Mouse (Mus musculus): ENCODE measurements around the gene Slc7a6os. TPM values are rescaled to one million over a fixed set of nuclear protein-coding genes. Genes with fewer than 3 reads are reported as not detected.

Slc7a6os gene
- polyA plus RNA-seq, 1 experiment from 2014 or later = 18.8 TPM

GRCm38 (mm10) chr8:106191639-106192038 lies 19.1 kb downstream of the Slc7a6os start:
- no peak overlapping the region for H3K4me3 ChIP-seq (ENCODE audit: low read depth, low read length)
- TF ChIP-seq CTCF (IDR thresholded peaks at IDR 0.05; ENCODE audit: low read depth) (no peak), EP300 (optimal IDR thresholded peaks at IDR 0.05) (no peak)
- no peaks in the 10 kb centered on the region for H3K4me1 ChIP-seq (replicated peaks; ENCODE audit: control insufficient read depth, insufficient read depth)
- H3K27ac ChIP-seq (replicated peaks) = no peak overlapping the region
- 54% methylated on average over 5 of the region's 5 CpGs for WGBS
- no peak overlapping the region for H3K4me2 ChIP-seq (replicated peaks; ENCODE audit: low read depth)
- no peaks in the 10 kb centered on the region for H3K27me3 ChIP-seq (ENCODE audit: control insufficient read depth, insufficient read depth, low read length)
- DNase-seq (ENCODE audit: low spot score) (peak; percentile 60), ATAC-seq (ENCODE audit: low FRiP score, low TSS enrichment) (peak; percentile 92)
- H3K9me3 ChIP-seq (ENCODE audit: control insufficient read depth, low read length) = no peaks in the 10 kb centered on the region
- no peak overlapping the region for H3K9ac ChIP-seq (ENCODE audit: low read length)
- peaks cover 10% of the 10 kb centered on the region for H3K36me3 ChIP-seq (ENCODE audit: control insufficient read depth, insufficient read depth, low read length)

GRCm38 (mm10) chr8:106189162-106189561 lies 21.6 kb downstream of the Slc7a6os start:
- Histone ChIP-seq H3K9ac (ENCODE audit: low read length) (no peak overlapping the region), H3K36me3 (ENCODE audit: control insufficient read depth, insufficient read depth, low read length) (peaks cover 6% of the 10 kb centered on the region; the same call in 1 of the 2 replicates), H3K27ac (replicated peaks) (no peak overlapping the region), H3K27me3 (ENCODE audit: control insufficient read depth, insufficient read depth, low read length) (no peaks in the 10 kb centered on the region), H3K4me2 (replicated peaks; ENCODE audit: low read depth) (no peak overlapping the region), H3K9me3 (ENCODE audit: control insufficient read depth, low read length) (no peaks in the 10 kb centered on the region), H3K4me1 (replicated peaks; ENCODE audit: control insufficient read depth, insufficient read depth) (no peaks in the 10 kb centered on the region), H3K4me3 (ENCODE audit: low read depth, low read length) (no peak overlapping the region)
- 63% methylated on average over 4 of the region's 4 CpGs for WGBS
- no peak for ATAC-seq (ENCODE audit: low FRiP score, low TSS enrichment)
- TF ChIP-seq EP300 (optimal IDR thresholded peaks at IDR 0.05) (no peak), CTCF (IDR thresholded peaks at IDR 0.05; ENCODE audit: low read depth) (no peak)
- DNase-seq (ENCODE audit: low spot score) = no peak

DNA sequence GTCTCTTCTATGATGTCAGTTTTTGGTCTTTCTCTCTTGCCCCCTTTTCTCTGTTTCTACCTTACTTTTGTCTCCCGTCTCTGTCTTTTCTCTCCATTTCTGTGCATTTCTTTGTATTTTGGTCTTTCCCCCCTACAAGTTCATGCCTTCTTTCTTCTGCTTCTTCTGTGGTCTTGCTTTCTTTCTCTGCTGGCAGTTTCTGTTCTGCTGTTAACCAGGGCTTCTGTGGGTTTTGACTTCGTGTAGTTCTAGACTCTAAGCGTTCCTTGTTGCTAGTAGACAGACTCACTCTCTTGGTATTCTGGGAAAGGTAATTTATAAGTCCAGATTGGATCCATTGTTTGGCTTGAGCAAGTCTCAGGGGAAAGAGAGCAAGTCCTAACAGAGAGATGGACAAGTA lies 24.3 kb downstream of the Slc7a6os start:
- H3K36me3 ChIP-seq (ENCODE audit: control insufficient read depth, insufficient read depth, low read length) = no peaks in the 10 kb centered on the region
- no peak for TF ChIP-seq EP300 (optimal IDR thresholded peaks at IDR 0.05)
- TF ChIP-seq CTCF (IDR thresholded peaks at IDR 0.05; ENCODE audit: low read depth) = no peak
- no peak overlapping the region for H3K4me2 ChIP-seq (replicated peaks; ENCODE audit: low read depth)
- no peak overlapping the region for H3K27ac ChIP-seq (replicated peaks)
- H3K27me3 ChIP-seq (ENCODE audit: control insufficient read depth, insufficient read depth, low read length) = no peaks in the 10 kb centered on the region
- ATAC-seq (ENCODE audit: low FRiP score, low TSS enrichment) (no peak), DNase-seq (ENCODE audit: low spot score) (no peak)
- no peaks in the 10 kb centered on the region for H3K9me3 ChIP-seq (ENCODE audit: control insufficient read depth, low read length)
- H3K4me1 ChIP-seq (replicated peaks; ENCODE audit: control insufficient read depth, insufficient read depth) = no peaks in the 10 kb centered on the region
- no peak overlapping the region for H3K4me3 ChIP-seq (ENCODE audit: low read depth, low read length)
- WGBS = 87% methylated on average over 3 of the region's 3 CpGs
- no peak overlapping the region for H3K9ac ChIP-seq (ENCODE audit: low read length)

DNA sequence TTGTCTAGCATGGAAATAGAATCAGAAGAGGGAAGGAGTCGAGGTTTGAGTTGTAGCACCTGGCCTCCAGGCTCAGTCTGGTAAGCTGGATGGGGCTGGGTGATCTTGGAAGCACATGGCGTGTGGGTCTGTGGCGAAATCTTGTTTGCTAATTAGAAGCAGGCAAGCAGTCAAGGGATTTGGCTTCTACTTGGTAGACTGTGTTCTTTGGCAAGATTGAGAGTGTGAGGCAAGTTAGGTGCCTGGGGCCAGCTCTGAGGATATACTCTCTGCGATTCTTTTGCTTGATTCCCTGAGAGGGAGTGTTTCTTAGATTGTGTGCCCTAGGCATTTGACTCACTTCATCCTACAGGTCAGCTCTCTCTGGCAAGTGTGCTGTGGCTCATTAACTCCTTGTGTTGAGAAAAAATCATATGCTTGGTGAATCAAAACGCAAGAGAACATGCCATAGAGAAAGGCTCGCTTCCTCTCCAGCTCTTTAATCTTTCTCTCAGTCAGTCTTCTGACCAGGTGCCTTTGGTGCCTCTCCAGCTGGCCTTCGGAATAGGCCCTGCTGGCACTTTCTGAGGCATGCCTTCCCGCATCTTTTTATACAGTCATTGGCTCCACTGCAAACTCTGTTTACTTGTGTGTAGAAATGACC lies 25.0 kb downstream of the Slc7a6os start:
- no peak for TF ChIP-seq CTCF (IDR thresholded peaks at IDR 0.05; ENCODE audit: low read depth)
- TF ChIP-seq EP300 (optimal IDR thresholded peaks at IDR 0.05) = no peak
- no peak overlapping the region for H3K9ac ChIP-seq (ENCODE audit: low read length)
- H3K36me3 ChIP-seq (ENCODE audit: control insufficient read depth, insufficient read depth, low read length) = no peaks in the 10 kb centered on the region
- no peaks in the 10 kb centered on the region for H3K9me3 ChIP-seq (ENCODE audit: control insufficient read depth, low read length)
- no peaks in the 10 kb centered on the region for H3K27me3 ChIP-seq (ENCODE audit: control insufficient read depth, insufficient read depth, low read length)
- H3K4me3 ChIP-seq (ENCODE audit: low read depth, low read length) = no peak overlapping the region
- no peaks in the 10 kb centered on the region for H3K4me1 ChIP-seq (replicated peaks; ENCODE audit: control insufficient read depth, insufficient read depth)
- 73% methylated on average over 8 of the region's 8 CpGs for WGBS
- DNase-seq (ENCODE audit: low spot score) = no peak
- H3K4me2 ChIP-seq (replicated peaks; ENCODE audit: low read depth) = no peak overlapping the region
- ATAC-seq (ENCODE audit: low FRiP score, low TSS enrichment) = no peak
- H3K27ac ChIP-seq (replicated peaks) = no peak overlapping the region

- ATAC-seq (ENCODE audit: low FRiP score, low TSS enrichment) (no peak), DNase-seq (ENCODE audit: low spot score) (no peak)
- Histone ChIP-seq H3K36me3 (ENCODE audit: control insufficient read depth, insufficient read depth, low read length) (no peaks in the 10 kb centered on the region), H3K27ac (replicated peaks) (no peak overlapping the region), H3K4me1 (replicated peaks; ENCODE audit: control insufficient read depth, insufficient read depth) (no peaks in the 10 kb centered on the region), H3K4me2 (replicated peaks; ENCODE audit: low read depth) (no peak overlapping the region), H3K27me3 (ENCODE audit: control insufficient read depth, insufficient read depth, low read length) (no peaks in the 10 kb centered on the region), H3K9ac (ENCODE audit: low read length) (no peak overlapping the region), H3K9me3 (ENCODE audit: control insufficient read depth, low read length) (no peaks in the 10 kb centered on the region), H3K4me3 (ENCODE audit: low read depth, low read length) (no peak overlapping the region)
- 21% methylated on average over 2 of the region's 2 CpGs for WGBS
- TF ChIP-seq CTCF (IDR thresholded peaks at IDR 0.05; ENCODE audit: low read depth) = no peak
- no peak for TF ChIP-seq EP300 (optimal IDR thresholded peaks at IDR 0.05)
These were observed 32.3 kb downstream of the Slc7a6os start for GRCm38 (mm10) chr8:106178428-106178827.

- H3K4me3 ChIP-seq (ENCODE audit: low read depth, low read length) = no peak overlapping the region
- no peak for TF ChIP-seq CTCF (IDR thresholded peaks at IDR 0.05; ENCODE audit: low read depth)
- TF ChIP-seq EP300 (optimal IDR thresholded peaks at IDR 0.05) = no peak
- ATAC-seq (ENCODE audit: low FRiP score, low TSS enrichment) = no peak
- H3K27ac ChIP-seq (replicated peaks) = no peak overlapping the region
- no peak for DNase-seq (ENCODE audit: low spot score)
- no peak overlapping the region for H3K4me2 ChIP-seq (replicated peaks; ENCODE audit: low read depth)
- no peaks in the 10 kb centered on the region for H3K4me1 ChIP-seq (replicated peaks; ENCODE audit: control insufficient read depth, insufficient read depth)
- 62% methylated on average over 1 of the region's 1 CpGs for WGBS
- H3K36me3 ChIP-seq (ENCODE audit: control insufficient read depth, insufficient read depth, low read length) = no peaks in the 10 kb centered on the region
- H3K27me3 ChIP-seq (ENCODE audit: control insufficient read depth, insufficient read depth, low read length) = no peaks in the 10 kb centered on the region
- no peak overlapping the region for H3K9ac ChIP-seq (ENCODE audit: low read length)
- no peaks in the 10 kb centered on the region for H3K9me3 ChIP-seq (ENCODE audit: control insufficient read depth, low read length)
These were observed 33.1 kb downstream of the Slc7a6os start for GRCm38 (mm10) chr8:106177594-106177993.

All from stomach, postnatal 0 days (tissue).